Mouse (Mus musculus): Measurements from ENCODE around the gene Gm5134.

Gene Gm5134

DNA sequence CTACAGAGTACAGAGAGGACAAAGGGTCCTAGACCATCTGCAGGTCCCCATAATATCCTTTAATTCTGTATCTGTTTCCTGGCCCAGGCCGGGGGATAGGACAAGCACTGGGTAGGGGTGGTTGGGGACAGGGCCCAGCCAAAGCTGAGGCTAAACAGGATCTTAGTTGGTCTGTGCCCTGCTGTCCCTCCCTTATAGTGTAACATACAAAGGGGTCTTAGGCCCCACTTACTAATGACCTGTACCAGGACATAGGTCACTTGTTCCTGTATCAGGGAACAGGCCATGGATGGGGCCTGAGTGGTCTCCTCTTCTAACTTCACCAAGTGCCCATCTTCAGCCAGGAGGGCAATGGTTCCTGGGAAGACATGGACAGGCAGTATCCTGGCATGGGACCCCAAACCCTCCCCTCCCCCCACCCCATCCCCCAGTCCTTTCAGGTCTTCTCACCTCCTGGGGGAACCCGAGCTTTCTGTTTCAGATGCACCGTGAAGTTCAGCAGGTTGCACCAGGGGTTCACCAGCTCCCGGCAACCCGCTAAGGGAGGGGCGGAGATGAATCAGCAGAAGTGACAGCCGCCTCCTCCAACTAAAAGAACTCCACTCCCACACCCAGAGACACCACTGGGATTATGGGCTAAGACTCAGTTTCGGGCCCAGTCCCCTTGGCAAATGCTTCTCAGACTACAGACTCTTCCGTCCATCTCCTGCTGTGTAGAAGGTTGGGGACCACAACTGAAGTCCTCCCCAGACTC, 14.7 kb upstream of the Gm5134 start:
- intact Hi-C loops (cut with DNase I): no loop called here

DNA sequence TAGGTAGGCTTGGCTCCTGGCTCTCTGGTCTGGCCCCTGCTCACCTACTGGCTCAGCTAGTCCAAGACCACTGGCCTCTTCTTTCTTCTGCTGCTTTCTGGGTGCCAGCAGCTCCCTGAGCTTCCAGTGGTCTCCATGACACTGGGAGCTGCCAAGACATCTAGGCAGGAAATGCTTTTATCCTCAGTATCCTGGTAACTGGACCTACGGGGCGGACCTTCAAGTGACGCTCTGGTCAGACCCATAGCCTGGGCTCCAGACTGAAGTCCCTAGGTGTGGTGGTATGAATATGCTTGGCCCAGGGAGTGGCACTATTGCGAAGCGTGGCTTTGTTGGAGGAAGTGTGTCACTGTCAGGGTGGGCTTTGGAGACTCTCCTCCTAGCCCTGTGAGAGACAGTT, 13.8 kb upstream of the Gm5134 start, which contains the start of gene Gm867:
Gm867 (minus strand) TSS at position 153 of the 400 bp plus-strand sequence.
- intact Hi-C loops (cut with DNase I): no loop called here

DNA sequence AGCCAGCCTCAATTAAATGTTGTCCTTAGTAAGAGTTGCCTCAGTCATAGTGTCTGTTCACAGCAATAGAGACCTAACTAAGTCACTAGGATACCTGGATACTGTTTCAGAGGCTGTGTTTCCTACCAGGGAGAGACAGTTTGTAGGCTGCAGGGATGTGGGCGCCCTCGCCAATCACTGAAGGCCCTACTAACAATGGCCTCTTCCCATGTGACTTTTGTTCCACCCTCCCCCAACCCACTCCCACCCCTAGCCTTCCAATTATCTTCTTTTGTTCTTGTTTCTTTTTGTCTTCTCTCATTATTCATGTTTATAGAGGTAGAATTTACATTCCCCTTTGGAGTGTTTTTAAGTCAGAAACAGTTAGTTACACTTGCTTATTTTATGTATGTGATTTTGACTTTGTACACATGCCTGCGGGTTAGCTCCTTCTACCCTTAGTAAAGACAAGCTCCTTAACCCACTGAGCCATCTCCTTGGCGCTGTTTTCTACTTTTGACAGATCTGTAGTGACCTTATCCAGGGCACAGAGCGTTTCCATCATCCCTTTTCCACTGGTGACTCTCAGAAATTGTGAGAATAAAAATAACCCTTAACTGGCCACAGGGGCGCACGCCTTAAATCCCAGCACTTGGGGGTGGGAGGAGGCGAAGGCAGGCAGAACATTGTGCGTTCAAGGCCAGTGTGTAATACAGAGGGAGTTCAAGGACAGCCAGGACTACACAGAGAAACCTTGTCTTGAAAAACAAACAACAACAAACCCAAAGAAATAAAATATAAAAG, 13.1 kb upstream of the Gm5134 start:
- intact Hi-C loops (cut with DNase I): no loop called here

DNA sequence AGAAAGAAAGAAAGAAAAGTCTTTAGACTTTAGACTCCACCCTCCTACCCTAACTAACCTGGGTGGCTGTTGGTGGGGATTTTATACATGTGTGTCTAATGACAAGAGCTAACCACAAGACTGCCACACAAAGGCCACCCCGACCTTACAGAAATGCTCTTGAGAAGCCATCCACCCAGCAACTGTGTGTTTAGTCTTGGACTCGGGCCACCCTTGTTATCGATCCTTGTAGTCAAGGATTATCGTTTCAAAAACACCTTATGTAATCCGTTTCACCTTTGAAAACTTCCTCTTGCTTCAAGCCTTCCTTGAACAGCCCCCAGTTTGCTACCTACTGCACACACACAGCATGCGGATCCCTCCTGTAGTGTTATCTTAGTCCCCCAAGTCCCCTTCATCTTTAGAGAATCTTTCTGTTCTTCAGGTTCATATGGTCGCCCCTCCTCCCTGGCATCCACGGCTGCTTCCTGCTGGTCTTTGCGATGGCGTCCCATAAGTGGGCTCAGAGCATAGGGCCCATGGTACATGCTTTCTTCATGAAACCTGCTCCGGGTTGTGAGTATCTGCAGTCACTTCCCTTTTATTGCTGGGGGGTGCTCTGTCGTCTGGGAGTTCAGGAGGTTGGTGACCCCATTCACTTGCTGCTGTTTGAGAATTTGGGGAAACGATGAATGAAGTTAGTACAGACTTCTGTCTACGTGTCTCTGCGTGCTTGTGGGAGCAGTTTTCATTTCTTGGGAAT, 11.4 kb upstream of the Gm5134 start, which contains the start of gene Vpreb3:
Vpreb3 (plus strand) TSS at position 322 of the 742 bp plus-strand sequence.
- intact Hi-C loops (cut with DNase I): no loop called here

DNA sequence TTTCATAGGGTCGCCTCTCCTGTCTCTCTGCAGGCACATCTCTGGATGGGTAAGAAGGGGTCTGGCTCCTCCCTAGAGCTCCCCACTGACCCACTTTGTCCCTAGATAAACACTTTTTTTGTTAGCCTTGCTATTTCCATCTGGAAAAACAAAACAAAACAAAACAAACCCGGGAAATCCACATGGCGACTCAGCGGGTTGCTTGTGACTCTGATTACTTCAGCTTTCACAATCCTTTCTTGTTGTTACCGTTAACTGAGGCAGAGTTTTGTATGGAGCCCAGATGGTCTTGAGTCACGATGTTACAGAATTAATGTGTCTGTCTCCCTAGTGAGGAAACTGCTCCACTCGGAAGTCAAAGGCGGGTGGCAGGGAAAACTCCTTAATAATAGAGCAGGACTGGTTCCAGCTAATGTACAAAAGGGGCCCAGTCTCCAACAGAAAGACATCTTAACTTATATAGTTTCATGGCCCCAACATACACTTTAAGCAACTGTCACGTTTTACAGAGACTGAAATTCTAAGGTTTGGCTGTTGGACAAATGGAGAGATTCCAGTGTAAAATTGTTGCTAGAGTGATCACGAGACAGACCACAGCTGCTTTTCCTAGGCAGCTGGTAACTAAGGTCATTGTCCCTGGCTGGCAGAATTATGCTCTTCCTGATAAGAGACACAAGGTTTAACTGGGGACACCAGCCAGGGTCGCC, 10.1 kb upstream of the Gm5134 start:
- intact Hi-C loops (cut with DNase I): no loop called here

DNA sequence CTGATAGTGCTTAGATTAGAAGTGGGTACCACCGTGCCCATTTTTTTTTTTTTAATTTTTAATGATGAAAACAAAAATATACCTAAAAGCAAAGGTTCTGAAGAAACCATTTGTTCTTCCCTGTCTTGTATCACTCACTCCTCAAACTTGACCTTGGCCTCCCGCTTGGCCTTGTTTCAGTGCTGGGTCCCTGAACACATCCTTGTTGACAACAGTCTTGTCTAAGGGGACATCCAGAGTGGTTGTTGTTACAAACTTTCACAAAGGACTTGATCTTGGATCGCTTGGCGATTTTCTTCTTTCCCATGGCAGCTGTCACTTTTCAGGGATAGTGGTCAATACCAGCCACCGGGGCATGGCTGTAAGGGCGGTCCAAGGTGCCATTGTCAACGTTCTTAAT, 9.1 kb upstream of the Gm5134 start:
- intact Hi-C loops (cut with DNase I): no loop called here

DNA sequence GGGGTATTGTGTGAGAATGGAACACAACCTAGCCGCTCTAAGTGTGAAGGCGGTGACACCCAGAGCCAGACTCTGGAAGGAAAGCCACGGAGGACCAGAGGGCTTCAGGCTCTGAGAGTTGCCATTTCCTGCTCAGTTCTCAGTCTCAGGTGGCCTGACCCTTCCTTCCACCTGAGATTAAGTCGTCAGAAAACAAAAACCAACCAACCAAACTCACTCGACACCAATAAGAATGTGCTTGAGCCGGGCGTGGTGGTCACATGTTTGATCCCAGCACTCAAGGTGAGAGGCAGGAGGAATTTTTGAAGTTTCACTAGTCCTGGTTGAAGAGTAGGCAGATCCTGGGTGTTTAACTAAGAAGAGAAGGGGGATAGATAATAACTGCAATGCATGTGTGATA, 8.4 kb upstream of the Gm5134 start:
- intact Hi-C loops (cut with DNase I): no loop called here

DNA sequence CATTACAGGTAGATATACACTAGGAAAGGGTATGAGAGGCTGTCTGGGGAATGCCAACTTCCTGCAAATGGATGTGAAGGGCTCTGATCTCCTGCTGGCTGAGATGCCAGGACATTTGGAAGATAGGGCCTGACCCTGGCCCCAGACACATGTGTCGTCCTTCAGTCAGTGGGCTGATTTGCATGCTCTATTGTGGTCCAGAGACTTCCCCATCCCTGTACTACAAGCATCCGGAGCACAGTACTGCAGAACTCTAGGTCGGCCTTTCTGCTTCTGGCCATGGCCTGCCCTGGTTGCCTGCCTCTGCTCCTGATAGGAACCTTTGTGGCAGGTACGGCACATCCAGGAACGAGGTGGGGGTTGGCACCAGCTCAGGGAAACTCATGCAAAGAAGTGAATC, 6.2 kb upstream of the Gm5134 start:
- intact Hi-C loops (cut with DNase I): no loop called here

DNA sequence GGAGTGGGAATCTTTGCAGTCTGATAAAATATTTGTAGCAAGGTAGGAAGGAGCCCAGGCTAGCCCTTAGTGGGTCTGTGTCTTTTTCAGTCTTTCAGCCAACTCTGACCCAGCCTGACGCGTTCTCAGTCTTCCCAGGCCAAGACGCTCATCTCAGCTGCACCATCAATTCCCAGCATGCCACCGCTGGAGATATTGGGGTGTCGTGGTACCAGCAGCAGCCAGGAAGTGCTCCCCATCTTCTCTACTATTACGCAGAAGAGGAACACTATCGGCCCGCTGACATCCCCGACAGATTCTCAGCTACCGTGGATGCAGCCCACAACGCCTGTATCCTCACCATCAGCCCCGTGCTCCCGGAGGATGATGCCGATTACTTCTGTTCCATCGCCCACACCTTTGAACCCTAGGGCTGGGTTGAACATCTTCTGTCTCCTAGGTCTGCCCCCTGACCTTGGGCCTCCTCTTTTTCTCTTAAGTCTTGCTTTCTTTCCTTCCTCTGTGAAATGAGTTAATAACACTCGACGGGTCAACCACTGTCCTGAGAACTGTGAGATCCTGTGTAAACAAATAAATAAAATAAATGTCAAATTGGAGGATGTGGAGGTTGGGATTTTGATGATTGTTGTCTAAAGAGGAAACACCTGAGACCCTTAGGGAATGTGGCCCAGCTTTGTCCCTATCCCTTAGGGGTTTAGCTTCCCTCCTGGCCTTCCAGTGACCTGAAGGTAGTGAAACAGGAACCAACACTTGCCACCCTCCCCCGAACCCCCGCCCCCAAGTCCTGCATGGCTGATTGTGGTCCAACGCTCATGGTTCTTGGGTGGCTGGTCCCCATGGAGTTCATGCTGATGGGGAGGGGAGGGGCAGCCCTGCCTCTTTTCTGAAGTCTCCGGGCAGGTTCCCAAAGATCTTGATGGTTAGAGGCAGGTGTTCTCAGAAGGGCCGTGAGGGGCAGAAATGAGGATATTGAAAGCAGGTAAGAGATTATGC, 5.0 kb upstream of the Gm5134 start:
- intact Hi-C loops (cut with DNase I): loop anchor here (2.0 to 5.0 kb wide), 4 partner anchors 53 to 362 kb away; partner anchors contain the start of gene Ggt5

DNA sequence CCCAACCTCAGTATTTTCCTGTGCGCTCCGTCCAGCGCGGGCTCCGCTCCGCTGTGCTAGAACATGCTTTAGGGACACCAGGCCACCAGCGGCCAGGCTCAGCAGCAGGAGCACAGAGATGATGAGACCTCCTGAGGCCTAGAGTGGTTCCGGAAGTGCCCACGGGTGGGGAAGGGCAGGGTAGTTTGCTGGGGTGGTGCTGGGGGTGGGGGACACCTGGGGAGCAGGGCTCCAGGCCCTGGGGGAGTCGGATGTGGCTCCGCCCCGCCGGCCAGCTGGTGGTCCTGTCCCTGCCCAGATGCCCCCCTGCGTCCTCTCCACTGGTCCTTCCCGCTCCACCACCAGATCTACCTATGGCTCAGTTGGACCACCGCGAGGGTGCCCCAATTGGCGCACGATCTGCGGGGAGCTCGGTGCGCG, 3.5 kb upstream of the Gm5134 start:
- intact Hi-C loops (cut with DNase I): loop anchor here (2.0 to 5.0 kb wide), 4 partner anchors 54 to 364 kb away; partner anchors contain the start of gene Ggt5

DNA sequence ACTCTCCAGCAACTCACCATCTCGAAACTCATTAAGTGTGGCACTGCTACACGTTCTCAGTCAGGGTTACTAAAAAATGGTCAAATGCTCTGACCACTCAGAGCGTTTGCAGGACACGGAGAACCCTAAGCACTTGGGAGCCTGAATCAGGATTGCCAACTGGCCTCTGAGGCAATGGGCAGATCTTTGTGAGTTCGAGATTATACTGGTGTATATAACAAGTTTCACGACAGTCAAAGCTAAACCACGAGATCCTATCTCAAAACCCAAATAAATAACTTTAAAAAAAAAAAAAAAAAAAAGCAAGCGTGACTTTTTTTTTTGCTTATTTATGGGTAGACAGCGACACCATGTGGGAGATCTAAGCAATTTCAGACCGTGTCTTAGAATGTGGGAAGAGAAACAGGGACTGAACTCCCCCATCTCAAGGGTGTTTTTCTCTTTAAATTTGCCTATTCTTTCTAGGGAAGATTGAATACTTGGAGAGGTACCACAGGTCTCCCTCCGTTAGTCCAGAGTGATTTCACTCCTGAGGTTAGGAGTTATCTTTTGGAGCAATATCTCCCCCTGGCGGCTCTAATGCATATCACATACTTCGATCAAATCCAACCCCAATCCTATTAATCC, 2.8 kb upstream of the Gm5134 start:
- intact Hi-C loops (cut with DNase I): loop anchor here (2.0 to 5.0 kb wide), 4 partner anchors 55 to 364 kb away; partner anchors contain the start of gene Ggt5

DNA sequence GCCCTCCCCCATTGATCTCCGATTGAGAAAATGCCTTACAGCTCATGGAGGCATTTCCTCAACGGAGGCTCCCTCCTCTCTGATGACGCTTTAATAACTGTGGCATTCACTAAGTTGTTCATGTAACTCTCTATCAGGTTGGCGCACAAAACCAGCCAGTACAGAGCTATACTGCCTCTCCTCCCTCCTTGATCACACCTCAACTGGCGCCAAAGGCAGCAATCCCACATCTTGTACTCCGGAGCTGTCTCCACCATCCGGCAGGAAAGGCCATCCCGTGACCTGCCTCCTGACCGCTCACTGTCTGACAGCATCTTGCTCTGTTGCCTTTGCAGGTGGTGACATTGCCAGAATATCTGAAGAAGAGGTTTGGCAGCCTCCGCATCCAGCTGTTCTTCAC, 19.5 kb downstream of the Gm5134 start:
- intact Hi-C loops (cut with DNase I): loop anchor here (10.0 kb wide), 1 partner anchor 221 kb away; no protein-coding TSS in a partner anchor

DNA sequence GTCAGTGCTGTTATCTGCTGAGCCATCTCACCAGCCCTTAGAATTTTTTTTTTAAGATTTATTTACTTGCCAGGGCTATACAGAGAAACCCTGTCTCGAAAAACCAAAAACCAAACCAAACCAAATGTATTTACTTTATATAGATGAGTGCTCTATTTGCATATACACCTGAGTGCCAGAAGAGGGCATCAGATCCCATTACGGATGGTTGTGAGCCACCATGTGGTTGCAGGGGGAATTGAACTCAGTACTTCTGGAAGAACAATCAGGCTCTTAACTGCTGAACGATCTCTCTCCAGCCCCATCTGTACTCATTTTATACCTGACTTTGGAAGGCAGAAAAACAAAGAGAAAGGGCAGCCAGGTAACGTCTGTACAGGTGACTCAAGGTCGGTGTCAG, 20.9 kb downstream of the Gm5134 start:
- intact Hi-C loops (cut with DNase I): loop anchor here (10.0 kb wide), 1 partner anchor 220 kb away; no protein-coding TSS in a partner anchor

DNA sequence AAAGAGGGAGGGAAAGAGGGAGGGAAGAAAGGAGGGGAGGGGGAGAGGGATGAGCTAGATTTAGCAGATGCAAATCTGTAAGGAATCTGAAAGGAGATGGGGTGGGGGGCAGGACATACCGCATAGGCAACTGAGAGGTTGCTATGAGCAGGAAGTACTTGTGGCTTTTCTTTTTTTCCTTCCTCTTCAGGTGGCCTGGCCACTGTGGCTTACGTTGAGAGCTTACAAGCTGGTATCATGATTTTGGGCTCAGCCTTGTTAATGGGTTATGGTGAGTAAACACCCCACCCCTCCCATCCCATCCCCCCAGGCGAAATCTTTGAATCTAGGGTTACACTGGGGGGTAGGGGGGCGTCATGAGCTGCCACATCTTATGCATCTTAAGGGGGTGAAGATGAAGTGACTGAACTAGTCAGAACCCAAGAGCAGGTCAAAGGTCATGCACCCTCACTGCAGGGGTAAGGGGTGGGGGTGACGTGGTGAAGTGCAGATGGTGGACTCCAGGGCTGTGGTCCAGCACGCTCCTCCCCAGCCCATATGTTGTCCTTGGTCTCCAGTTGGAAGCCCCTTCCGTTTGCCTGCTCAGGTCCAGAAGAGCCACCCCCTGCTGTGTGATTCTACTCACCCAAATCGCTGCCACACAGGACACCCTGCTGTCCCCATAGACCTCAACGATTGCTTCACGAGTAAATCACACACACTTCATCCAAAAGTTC, 24.0 kb downstream of the Gm5134 start:
- intact Hi-C loops (cut with DNase I): loop anchor here (10.0 kb wide), 1 partner anchor 217 kb away; no protein-coding TSS in a partner anchor

DNA sequence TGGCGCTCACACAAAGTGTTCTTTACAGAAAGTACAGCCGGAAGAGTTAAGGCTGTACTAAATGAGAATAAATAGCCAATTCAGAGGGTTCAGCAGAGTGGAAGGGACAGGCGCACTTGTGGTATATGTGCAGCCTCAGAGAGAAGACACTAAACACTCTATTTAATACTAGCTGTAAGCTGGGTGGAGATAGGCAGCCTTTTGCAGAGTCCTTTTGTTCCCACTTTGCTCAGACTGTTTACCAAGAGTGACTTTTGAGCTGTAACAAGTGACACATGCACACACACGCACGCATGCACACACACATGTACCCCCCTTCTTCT, 24.5 kb downstream of the Gm5134 start:
- intact Hi-C loops (cut with DNase I): loop anchor here (10.0 kb wide), 1 partner anchor 216 kb away; no protein-coding TSS in a partner anchor

DNA sequence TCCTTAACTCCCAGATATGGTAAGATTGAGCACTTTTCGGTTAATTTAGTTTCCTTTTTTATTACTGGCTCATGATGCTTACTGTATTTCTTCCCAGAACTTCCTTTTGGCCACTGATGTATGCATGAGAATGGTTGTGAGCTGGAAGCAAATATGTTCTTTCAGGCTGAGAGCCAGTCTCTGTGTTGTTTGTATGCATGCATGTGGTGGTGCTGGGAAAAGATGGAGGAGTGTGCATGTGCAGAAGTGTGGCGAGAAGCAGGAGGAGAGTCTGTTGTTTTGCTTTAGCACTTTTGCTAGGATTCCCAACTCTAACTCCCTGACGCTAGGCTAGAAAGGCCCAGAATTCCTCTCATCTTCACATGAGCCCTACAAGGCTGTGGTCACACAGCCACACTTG, 25.1 kb downstream of the Gm5134 start:
- intact Hi-C loops (cut with DNase I): loop anchor here (10.0 kb wide), 1 partner anchor 215 kb away; no protein-coding TSS in a partner anchor

DNA sequence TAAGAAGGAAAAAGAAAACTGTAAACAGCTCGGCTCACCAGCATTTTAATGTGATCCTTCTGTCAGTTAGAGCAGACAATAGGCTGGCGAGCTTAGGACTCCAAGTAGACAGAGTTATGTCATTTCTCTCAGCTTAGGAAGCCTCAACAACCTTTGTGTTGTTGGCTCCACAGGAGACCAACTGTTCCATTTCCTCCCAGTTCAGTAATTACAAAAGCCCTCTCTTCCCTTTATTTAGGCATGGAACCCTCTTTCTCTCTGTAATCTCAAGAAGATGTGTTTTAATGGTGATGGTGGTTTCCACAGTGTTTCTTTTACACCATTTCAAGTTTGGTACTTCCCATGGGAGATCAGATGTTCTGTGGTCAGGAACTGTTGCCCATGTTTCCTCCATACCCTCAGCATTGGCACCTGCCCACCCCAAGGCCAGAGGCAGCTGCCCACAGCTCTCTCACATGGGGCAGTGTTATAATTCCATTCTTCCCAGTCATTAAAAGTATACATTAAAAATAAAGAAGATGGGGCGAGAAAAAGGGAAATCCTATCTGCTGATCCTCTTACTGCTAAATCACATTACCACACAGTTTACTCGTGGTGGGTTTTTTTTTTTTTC, 36.2 kb downstream of the Gm5134 start:
- intact Hi-C loops (cut with DNase I): no loop called here
